Mouse (Mus musculus) hematopoietic stem cell, adult 5-6 weeks (primary cell): Measurements from ENCODE around the gene Ciita. TPM values are rescaled to one million over a fixed set of nuclear protein-coding genes. Genes with fewer than 3 reads are reported as not detected.
A peak's percentile ranks its signal among the peaks of the same experiment; 100 is the strongest.

ENCODE experiments used
- ATAC-seq, 2 experiments: fragments of 125-278 bp in 1 of 2; replicated peaks in 1 of 2; 2 replicates each; pipeline ENCODE4 v1.8.0; 2016 to 2017; ENCODE audit warnings: inconsistent platforms in 2 of 2, mild to moderate bottlenecking in 2 of 2, moderate number of reproducible peaks in 2 of 2, low read depth in 1 of 2, moderate TSS enrichment in 1 of 2; ENCODE audit not compliant: low FRiP score in 2 of 2, poor library complexity in 2 of 2, severe bottlenecking in 2 of 2, insufficient read depth in 1 of 2, low TSS enrichment in 1 of 2
- total RNA-seq: library from RNA; stranded (forward); fragments of 172-1452, 232-1000 nt; gene quantifications from 2 replicates; pipeline ENCODE4 v1.2.3, GENCODE M21; 2017

Ciita gene
- total RNA-seq, 1 experiment from 2014 or later: 2.3 TPM

DNA sequence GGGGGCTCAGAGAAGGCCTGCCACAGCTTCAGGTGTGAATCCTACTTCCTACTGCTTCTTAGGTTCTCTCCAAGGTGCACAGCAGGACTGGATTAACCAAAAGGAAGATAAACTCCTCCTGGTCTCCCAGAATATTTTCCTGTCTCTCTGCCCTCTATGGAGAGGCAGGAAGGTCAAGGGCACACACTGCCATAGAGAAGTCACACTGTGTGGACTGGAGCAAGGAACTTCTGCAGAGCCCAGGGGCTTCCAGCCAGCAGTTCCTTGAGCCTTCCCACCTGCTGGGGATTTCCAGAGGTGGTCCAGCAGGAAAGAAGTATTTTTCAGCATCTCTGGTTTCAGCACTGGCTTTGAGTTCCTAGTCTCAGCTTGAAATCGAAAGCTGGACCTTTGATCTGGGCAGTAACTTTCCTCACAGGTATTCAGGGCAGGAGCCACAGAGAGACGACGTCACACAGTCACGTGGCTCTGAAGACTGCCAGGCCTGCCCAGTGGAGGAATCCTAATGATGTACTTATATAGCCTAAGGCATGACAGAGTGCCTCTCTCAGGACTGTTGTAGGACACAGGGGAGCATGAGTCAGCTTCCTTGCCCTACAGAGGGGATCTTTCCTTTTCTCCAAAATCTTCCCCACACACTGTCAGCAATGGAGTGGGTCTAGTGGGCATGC is 14.7 kb upstream of the Ciita start:
- no peak for ATAC-seq

DNA sequence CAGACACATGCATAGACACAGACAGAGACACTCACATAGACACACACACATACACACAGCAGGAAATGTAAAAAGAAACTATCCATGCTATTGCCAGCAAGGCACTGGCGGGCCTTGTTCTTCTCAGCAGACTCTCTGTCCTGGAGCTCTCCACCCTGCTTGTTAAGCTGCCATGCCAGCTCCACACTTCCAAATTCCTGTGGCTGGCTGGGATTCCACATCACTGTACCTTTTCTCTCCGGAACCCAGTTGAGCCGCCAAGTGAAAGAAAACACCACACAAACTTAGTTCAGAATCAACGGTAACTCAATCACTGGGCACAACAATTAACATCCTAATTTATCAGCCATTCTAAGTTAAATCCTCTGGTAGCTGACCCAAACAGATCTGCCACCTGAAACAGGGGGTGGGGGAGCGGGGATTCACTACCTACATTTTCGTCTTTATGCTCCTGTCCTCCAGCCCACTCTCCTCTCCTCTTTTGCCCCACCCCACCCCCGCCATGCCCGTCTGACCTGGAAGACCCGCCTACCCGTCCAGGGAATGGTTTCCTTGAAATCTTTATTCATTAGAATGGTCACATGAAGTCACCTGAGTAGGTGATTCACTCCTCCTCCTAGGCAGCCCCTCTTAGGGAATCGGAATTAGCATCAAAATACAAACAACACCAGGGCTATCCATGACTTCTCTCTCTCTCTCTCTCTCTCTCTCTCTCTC is 12.3 kb upstream of the Ciita start:
- no peak for ATAC-seq

DNA sequence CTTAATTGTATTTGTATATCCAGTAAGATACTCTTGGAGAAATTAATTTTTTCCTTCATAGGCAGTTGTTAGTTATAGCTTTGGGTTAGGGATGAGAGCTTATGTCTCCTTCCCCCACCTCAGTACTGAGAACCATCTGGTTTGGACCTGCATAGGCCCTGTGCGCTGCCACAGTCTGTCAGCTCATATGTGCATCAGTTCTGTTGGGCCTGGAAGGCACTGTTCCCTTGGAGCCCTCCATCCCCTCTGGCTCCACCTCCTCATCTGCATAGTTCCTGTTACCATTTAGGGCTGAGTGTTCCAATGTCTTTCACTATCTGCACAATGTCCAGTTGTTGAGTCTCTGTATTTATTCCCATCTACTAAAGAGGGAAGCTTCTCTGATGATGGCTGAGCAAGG is 11.7 kb upstream of the Ciita start:
- no peak for ATAC-seq

DNA sequence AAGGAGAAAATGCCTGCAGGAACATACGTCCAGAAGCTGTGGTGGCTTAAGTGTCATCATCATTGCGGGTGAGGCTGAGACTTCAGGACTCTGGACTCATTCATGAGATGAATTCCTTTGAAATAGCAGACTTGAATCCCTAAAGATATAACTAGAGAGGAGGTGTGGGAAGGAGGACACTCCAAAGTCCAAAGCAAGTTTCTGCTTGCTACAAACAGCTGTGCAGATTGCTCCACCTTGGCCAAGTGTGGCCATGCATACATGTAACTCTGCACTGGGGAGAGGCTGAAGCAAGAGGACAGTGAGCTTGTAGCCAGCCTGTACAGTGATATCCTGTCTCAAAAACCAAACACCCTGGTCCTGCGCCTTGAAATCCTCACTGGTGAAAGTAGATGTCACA is 7.9 kb upstream of the Ciita start:
- ATAC-seq: no peak

DNA sequence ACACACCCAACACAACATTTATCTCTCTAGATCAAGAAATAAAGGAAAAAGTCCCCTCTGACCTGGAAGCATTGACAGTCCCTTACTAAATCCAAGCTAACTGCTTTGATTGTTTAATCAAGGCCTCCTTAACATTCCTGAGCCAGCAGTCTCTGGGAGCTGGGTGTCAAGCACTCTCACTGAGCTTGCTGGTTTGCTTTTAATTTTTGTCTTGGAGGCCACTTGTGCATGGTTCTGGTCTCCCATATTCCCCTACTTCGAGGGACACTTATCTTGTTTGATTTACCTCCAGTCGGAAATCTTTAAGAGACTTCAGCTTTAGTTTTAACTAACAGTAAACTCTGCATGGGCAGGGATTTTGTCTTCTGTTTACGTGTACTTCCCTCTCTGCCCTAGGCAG is 4.9 kb upstream of the Ciita start:
- no peak for ATAC-seq

DNA sequence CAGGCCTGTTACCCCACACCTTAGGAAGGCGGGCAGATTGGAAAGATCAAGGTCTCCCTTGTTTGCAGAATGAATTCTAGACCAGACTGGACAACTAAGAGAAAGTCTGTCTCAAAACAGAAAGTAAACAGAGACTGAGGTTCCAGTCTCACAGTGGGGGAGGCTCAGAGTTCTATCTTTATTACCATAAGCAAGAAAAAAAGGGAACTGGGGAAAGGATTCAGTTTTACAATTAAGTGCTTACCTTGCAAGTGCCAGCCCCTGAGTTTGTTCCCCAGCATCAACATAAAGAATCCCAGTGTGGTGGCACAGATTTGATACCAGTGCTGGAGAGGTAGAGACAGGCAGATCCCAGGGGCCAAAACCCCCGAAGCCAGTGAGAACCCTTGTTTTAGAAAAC is 3.9 kb upstream of the Ciita start:
- peak in 1 of 2 experiments; percentile 56; a peak in 3 of 4 replicates for ATAC-seq

DNA sequence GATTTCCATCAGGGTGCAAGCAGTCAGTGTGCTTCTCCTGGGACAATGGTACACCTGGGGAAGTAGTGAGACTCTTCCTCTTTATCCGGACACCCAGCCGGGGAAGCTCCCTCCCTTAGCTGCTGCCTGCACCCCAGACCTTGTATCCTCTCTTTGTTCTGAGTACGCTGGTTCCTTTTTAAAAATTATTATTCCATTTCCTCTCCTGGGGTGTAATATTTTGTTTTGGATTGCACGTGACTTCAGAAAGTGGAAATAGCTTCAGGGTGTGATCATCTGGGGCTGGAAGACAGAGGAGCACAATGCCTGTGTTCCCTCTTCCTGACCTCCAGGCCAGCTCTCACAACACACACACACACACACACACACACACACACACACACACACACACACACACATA is 2.5 kb downstream of the Ciita start:
- ATAC-seq: no peak

DNA sequence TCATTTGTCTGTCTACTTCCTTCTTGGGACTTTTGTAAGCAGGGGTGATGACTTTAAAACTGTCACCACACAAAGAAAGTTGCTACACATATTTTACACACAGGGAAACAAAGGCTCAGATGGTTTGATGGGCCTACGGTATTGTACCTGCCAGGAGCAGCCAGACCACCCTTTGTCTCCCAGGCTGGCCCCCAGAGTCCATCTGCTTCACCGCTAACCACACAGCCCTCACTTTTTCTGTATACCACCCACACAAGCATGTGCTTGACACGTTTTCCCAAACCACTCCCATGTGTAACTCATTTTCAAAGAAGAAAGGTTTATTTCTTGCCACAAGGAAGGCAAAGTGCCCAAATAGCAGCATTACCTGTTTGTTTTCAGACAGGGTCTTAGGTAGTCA is 7.1 kb downstream of the Ciita start:
- no peak for ATAC-seq

DNA sequence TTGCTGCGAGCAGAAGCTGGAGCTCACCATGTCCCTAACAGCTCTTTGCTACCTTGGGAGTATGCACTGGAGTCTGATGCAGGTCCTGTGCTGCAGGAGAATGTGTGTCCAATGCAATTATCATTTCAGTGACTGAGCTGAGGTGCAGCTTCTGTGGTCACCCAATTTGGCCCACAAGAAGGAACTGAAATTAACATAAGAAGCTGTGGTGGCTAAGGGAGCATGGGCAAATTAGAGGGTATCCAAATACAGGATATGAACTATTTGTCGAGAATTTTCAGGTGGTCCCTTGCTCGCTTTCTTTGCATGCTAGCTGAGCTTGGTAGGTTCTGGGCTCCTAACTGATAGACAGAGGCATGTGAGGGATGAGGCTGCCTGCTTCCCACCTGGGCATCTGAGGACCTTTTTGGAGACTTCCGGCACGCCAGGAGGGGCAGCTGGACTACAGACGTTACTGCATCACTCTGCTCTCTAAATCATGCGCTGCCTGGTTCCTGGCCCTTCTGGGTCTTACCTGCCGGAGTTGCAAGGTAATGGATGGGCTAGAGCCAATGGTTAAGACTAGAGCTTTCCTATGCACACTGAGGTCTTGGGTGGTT is 8.1 kb downstream of the Ciita start:
- peak; percentile 51 to 74 for ATAC-seq

DNA sequence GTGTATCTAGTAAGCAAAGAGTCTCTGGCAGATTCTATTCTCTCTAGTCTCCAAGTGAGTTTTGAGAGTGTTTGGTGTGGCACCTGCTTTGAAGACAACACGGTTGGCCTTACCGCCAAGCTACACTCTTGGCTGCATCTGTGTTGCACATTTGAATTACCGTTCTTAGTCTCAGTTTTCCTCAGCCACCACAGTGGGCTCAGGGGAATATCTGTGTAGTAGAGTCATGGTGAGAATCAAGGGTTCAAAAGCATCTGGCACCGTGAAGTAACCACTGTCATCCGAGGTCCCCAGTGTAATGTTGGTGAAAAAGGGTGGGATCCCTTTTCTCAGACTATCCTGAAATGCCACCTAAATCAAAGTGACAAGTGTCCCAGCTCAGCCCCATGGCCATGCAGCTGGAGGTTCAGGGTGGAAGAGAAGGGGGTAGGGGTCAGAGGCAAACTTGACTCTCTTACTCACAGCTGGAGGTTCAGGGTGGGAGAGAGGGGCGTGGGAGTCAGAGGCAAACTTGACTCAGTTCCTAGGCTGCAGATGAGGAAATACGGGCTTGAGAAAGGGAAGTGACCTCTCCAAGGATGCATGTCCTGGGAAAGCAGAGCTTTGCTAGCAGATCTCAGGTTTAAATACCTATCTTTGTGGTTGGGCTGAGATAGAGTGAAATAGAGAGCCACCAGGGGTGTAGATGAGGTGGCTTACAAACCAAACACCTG is 9.1 kb downstream of the Ciita start:
- no peak; a peak in 1 of 4 replicates for ATAC-seq

DNA sequence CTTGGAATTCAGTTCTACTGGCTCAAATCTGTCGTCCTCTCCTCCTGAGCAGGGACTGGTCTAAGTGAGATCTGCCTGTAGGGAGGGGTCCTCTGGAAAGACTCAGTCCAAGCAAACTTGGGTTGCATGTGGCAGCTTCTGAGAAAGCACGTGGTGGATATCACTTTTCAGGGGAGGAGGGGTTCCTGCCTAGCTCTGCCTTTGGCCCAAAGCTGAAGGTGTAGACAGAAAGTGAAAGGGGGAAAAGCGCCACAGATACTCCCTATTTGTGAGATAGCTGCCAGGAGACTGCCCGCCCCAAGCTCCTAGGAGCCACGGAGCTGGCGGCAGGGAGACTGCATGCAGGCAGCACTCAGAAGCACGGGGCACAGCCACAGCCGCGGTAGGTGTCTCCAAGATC is 9.6 kb downstream of the Ciita start:
- peak; percentile 59 for ATAC-seq

DNA sequence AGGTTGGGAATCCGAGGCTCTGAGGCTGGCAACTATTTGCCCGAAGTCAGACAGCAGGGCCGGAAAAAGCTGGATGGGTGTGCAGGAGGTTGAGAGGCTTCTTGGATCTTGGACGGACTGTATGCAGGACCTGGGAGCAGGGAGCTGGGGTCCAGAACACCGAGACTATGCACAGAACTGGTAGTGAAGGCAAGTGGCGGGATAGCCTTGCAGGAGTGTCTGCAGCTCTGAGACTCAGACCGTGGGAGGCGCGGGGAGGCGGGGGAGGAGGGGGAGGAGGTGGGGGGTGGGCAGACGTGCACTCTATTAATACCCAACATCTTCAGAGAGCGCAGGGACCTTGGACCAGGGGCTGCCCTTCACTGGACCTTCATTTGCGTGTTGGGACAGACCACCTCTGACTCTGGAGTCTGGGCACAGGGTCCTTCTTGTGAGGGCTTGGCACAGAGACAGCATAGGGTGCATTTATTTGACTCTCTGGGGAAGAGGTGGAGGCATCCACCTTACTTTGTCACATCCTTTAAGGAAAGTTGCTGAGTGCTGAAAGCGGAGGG is 10.1 kb downstream of the Ciita start:
- 0 out of 4 replicates have a peak, but pooled peaks have one; percentile 5 to 10 for ATAC-seq

DNA sequence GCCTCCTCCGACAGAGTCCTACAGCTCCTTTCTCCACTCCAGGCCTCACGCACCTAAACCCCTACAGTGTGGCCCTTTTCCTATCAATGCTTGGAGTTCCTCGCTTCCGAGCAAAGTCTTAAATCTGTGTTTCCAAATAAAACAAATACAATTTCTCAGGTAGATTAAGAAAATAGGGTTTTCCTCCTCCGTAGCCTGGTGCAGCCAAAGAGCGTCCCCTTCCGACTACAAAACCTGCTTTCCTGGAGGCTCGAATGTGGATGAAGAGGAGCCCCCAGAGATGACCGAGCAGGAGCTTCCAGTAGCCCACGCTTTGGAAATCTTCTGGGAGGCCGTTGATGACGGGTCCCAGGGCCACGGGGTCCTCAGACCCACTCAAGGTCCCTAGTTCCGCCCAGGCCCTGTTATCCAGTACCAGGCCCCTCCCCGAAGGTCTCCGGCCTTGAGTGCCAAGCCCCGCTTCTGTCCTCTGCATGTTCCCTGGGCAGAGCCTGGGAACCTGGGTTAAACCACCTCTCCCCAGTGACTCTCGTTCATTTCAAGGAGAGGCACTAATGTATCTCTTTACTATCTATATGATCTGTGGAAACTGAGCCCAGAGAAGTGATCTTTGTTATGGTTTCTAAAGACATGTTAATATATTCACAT is 10.8 kb downstream of the Ciita start:
- no peak for ATAC-seq

DNA sequence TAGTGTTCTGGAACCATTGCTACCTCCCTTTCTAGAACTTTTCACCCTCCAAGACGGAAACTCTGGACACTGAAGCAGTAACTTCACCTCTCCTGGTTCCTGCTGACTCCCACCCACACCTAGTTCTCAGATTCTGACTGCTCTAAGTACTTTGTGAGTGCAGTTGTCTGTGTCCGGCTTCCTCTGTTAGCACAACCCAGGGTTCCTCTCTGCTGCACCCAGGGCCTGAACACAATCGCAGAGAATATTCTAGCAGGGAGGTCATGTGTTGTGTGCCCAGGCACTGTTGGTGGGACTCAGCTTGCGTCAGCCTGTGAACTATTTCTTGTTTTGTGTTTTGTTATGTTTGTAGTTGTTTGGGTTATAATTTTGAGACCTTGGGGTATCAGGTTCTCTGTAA is 11.9 kb downstream of the Ciita start:
- no peak for ATAC-seq

DNA sequence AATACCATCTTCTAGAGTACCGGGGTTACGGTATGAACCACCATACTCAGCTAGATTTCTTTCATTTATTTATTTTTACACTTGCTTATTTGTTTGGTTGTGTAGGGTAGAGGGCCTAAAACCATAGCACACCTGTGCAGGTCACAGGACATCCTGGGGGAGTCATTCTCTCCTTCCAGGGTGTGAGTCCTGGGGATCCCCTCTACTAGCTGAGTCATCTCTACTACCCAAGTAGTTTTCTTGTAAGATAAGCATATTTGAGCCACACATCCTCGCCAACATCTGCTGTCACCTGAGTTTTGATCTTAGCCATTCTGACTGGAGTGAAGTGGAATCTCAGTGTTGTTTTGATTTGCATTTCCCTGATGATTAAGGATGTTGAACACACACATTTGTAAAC is 12.7 kb downstream of the Ciita start:
- ATAC-seq: no peak

DNA sequence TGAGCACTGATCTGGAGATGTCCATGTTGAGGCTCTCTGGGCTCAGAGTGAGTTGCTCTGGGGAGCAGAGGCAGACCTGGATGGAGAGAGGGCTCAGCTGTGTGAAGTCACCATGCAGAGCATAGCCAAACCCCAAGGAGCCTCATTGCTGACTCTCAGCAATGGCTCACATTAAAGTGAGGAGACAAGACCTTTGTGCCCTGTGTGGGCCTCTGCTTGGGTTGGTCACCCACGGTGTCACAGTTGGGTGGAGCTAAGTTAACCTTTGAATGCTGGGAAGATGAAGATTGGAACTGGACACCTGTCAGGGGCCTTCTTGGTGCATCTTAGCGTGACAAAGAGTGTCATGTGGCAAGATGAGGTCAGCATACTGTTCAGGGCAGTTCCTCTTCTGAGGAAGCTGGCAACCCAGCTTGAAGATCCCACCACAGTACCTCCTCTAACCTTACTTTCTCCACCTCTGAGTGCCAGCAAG is 16.0 kb downstream of the Ciita start:
- ATAC-seq: no peak

DNA sequence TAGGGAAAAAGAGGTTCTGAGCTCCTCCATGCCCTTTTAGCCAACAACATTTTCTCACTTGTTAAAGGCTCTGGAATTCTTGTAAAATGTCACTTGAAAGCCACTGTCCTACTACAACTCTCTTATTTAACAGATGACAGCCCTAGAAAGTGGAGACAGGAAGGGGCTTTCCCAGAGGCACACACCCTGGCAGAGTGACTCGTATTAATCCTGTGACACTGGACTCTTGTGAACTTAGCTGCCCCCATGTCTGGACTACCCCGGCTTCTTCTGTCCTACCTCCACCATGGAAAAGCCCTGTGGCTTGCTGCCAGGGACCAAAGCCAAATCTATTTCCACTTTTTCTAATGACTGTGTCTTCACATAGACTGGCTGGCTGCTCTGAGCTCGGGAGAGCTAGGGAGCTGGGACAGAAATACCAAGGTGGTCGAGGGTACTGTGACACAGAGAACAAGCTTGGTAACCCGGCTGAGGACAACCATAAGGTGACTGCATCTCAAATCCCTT is 18.3 kb downstream of the Ciita start:
- ATAC-seq: no peak
